Mouse (Mus musculus) heart, adult 2 months (tissue): ENCODE results near the gene Ado.

Experiments used
- CTCF ChIP-seq: fragments of 200-600 bp; IDR thresholded peaks from 2 replicates; pipeline ENCODE4 v1.8.1; 2022; ENCODE audit warnings: antibody characterized with exemption, mild to moderate bottlenecking, moderate library complexity
- EP300 ChIP-seq: fragments of 200-500 bp; IDR thresholded peaks from 2 replicates; pipeline ENCODE4 v1.6.1; 2011; ENCODE audit warnings: low read depth, low read length, control low read depth; ENCODE audit not compliant: insufficient read depth
- POLR2A ChIP-seq: fragments of 200-500 bp; IDR thresholded peaks from 2 replicates; pipeline ENCODE4 v1.6.1; 2011; ENCODE audit warnings: mild to moderate bottlenecking, low read depth, low read length, control low read depth; ENCODE audit not compliant: insufficient read depth

DNA sequence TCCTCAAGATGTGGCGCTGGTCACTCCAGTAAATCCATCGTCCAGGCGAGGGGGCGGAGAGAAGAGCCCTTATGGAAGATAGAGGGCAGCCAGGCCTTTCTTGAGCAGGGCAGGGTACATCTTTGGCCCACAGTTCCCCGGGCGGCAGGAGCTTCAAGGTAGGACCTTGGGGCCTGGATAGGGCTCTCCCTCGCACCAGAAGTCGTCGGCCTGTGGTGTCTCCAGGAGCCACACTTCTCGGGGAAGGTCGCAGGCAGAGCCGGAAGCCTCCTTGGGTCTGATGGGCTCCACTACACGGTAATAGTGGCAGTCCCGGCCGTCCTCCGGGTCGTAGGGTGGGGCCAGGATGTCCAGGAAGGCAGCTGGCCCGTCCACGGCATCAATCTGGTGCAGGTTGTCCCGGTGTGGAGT, 900 bp downstream of the Ado start:
- TF ChIP-seq POLR2A = no peak
- TF ChIP-seq EP300 = no peak
- no peak for TF ChIP-seq CTCF
